8 mouse cellular contexts compared by ENCODE assay signal in genomic region chr6:128362381-128363006, GRCm38 (mm10). TPM values are rescaled to one million over a fixed set of nuclear protein-coding genes. Genes with fewer than 3 reads are reported as not detected.
DNase-seq lines count a peak whose midpoint lies in the region; ATAC-seq lines count a peak whose summit lies in the region.

Gene Rhno1 (minus strand): TSS chr6:128362911.
Gene Foxm1 (plus strand): TSS chr6:128362967.

- no peaks in the 10 kb centered on the region for H3K27me3 ChIP-seq in intestine, embryonic 15.5 days (replicated peaks)

- H3K9me3 ChIP-seq in intestine, embryonic 15.5 days: no peaks in the 10 kb centered on the region

- H3K4me2 ChIP-seq in intestine, embryonic 15.5 days (replicated peaks): peak within 1 kb of the TSS; percentile 78

- peak; percentile 91 for DNase-seq in adrenal gland, adult 2 months
- DNase-seq in embryo, embryonic 11 days: peak; percentile 94
- DNase-seq in gastrocnemius, postnatal 36 days: peak; percentile 78 to 80
- peak; percentile 81 to 83 for DNase-seq in left cerebral cortex, postnatal 36 days (ENCODE audit: low spot score in 2 of 2)
- DNase-seq in mesoderm, embryonic 11.5 days (ENCODE audit: low read depth, low spot score): peak; percentile 85
- peak; percentile 66 to 72 for DNase-seq in right cerebral cortex, postnatal 36 days (ENCODE audit: low spot score in 2 of 2)
- peak; percentile 78 to 87 for DNase-seq in urinary bladder, postnatal 4 days (ENCODE audit: low spot score in 2 of 2)

- intact Hi-C loops in gastrocnemius, postnatal 36 days (cut with DNase I): no loop called here
- intact Hi-C loops in left cerebral cortex, postnatal 36 days (cut with DNase I): loop anchor here (5.0 kb wide), 1 partner anchor 125 kb away; no protein-coding TSS in a partner anchor

- WGBS in intestine, embryonic 15.5 days: under 1% methylated on average over 76 of the region's 76 CpGs

- H3K4me1 ChIP-seq in intestine, embryonic 15.5 days (replicated peaks): peaks cover 14% of the 10 kb centered on the region

- H3K27ac ChIP-seq in intestine, embryonic 15.5 days: peak within 1 kb of the TSS; percentile 96

- H3K9ac ChIP-seq in intestine, embryonic 15.5 days: peak within 1 kb of the TSS; percentile 89

- peaks cover 24% of the 10 kb centered on the region for H3K36me3 ChIP-seq in intestine, embryonic 15.5 days

- peak; percentile 93 for ATAC-seq in intestine, embryonic 15.5 days

- H3K4me3 ChIP-seq in intestine, embryonic 15.5 days (replicated peaks): peak within 1 kb of the TSS; percentile 98

RNA-seq across cellular contexts. Expression of gene Rhno1, which starts in this region (rescaled TPM):
- 10 to 100 TPM; 15.9 to 18.0 TPM for total RNA-seq in adrenal gland, adult 2 months (2021)
- polyA plus RNA-seq in adrenal gland, adult 2 months (2012; rRNA removed): 11.2 TPM in 2 replicates
- 1 to 10 TPM; 5.2 to 6.6 TPM for total RNA-seq in gastrocnemius, postnatal 36 days (2021)
- polyA plus RNA-seq in intestine, embryonic 15.5 days (2015; fragmentation: Nextera tagmentation; extraction: Ambion mirVana): 97.9 and 107 TPM in 2 replicates
- total RNA-seq in left cerebral cortex, postnatal 36 days (2021): 10 to 100 TPM; 17.8 TPM

RNA-seq across cellular contexts. Expression of gene Foxm1, which starts in this region (rescaled TPM):
- total RNA-seq in adrenal gland, adult 2 months (2021): 1 to 10 TPM; 1.9 to 3.0 TPM
- 4.5 and 4.7 TPM in 2 replicates for polyA plus RNA-seq in adrenal gland, adult 2 months (2012; rRNA removed)
- total RNA-seq in gastrocnemius, postnatal 36 days (2021): 1 to 10 TPM in 1 of 2 experiments, under 1 TPM in 1; 0.62 to 1.0 TPM
- polyA plus RNA-seq in intestine, embryonic 15.5 days (2015; fragmentation: Nextera tagmentation; extraction: Ambion mirVana): 25.7 and 26.3 TPM in 2 replicates
- 1 to 10 TPM; 1.2 TPM for total RNA-seq in left cerebral cortex, postnatal 36 days (2021)

Comparison
In these comparisons a context has a peak if more than half of its experiments do, and no peak if none do; other contexts are left out.
1. Peak in every context shown above with its lines: DNase-seq, ATAC-seq, H3K4me3 ChIP-seq and H3K27ac ChIP-seq.